Mouse (Mus musculus) ovary, adult 18-20 months (tissue): ENCODE measurements at regions not wholly inside any gene's neighbourhood (a gene's known extent, or its start where the extent isn't known, plus 50 kb on each side); places are given as distances from the start of the nearest gene placed in this dataset.

ENCODE experiments used
- DNase-seq: peaks from one replicate; pipeline ENCODE4 v3.0.0; 2022; ENCODE audit warnings: low spot score, mixed read lengths

- DNase-seq = no peak
Measured at GRCm38 (mm10) chr5:53381492-53382199, 84.3 kb upstream of the Rbpj start.

- no peak for DNase-seq
Measured at GRCm38 (mm10) chr5:53384026-53384425, 81.9 kb upstream of the Rbpj start.

GRCm38 (mm10) chr5:53385513-53386148 lies 80.3 kb upstream of the Rbpj start:
- DNase-seq = no peak

GRCm38 (mm10) chr5:53393571-53393970 lies 72.4 kb upstream of the Rbpj start:
- DNase-seq = no peak

GRCm38 (mm10) chr5:53394560-53394959 lies 71.4 kb upstream of the Rbpj start:
- DNase-seq = no peak

GRCm38 (mm10) chr5:53398428-53399058 lies 67.4 kb upstream of the Rbpj start:
- DNase-seq = no peak

- DNase-seq = no peak
Measured at GRCm38 (mm10) chr5:53401093-53401492, 64.9 kb upstream of the Rbpj start.

GRCm38 (mm10) chr5:53402022-53402421 lies 63.9 kb upstream of the Rbpj start:
- DNase-seq = no peak

GRCm38 (mm10) chr5:53402619-53403151 lies 63.3 kb upstream of the Rbpj start:
- no peak for DNase-seq

GRCm38 (mm10) chr5:53405929-53406328 lies 60.0 kb upstream of the Rbpj start:
- DNase-seq = no peak

GRCm38 (mm10) chr5:53407646-53408045 lies 58.3 kb upstream of the Rbpj start:
- DNase-seq = no peak

- no peak for DNase-seq
Measured at GRCm38 (mm10) chr5:53408235-53408634, 57.7 kb upstream of the Rbpj start.

- no peak for DNase-seq
Measured at GRCm38 (mm10) chr5:53409740-53410139, 56.2 kb upstream of the Rbpj start.

- DNase-seq = no peak
Measured at GRCm38 (mm10) chr5:53412391-53413075, 53.4 kb upstream of the Rbpj start.

- no peak for DNase-seq
Measured at GRCm38 (mm10) chr5:53413677-53414076, 52.3 kb upstream of the Rbpj start.

GRCm38 (mm10) chr5:53415472-53415871 lies 50.5 kb upstream of the Rbpj start:
- DNase-seq = no peak
